Comparison of ENCODE assay signal across 8 mouse cellular contexts in genomic region chr5:90601469-90601868, GRCm38 (mm10). TPM values are rescaled to one million over a fixed set of nuclear protein-coding genes. Genes with fewer than 3 reads are reported as not detected.
A peak's percentile ranks its signal among the peaks of the same experiment; 100 is the strongest.
DNase-seq lines count a peak whose midpoint lies in the region; ATAC-seq and TF ChIP-seq lines count a peak whose summit lies in the region.
"Had no signal": no experiment of that assay in that cellular context is flagged by ENCODE, and none has a peak within 500 bp of the region (broad histone marks: within the 10 kb centered on the region; RNA-seq: fewer than 3 reads in every experiment).

No protein-coding gene starts in this region.

- no peak for ATAC-seq in hindbrain, embryonic 14.5 days (ENCODE audit: low FRiP score)

- H3K4me2 ChIP-seq in hindbrain, embryonic 14.5 days (replicated peaks): no peak overlapping the region
- H3K4me2 ChIP-seq: limb, embryonic 12.5 days had no signal

- peaks cover 2 to 5% of the 10 kb centered on the region in 2 experiments; a peak in 3 of 4 replicates for H3K4me1 ChIP-seq in MEL (ENCODE audit: control insufficient read depth in 1 of 2, insufficient read depth in 2 of 2, low read length in 2 of 2)
- no peaks in the 10 kb centered on the region for H3K4me1 ChIP-seq in hindbrain, embryonic 14.5 days (replicated peaks; ENCODE audit: control insufficient read depth, insufficient read depth, low read length)
- H3K4me1 ChIP-seq in liver, adult 2 months (ENCODE audit: control insufficient read depth, insufficient read depth, low read length): no peaks in the 10 kb centered on the region
- H3K4me1 ChIP-seq: limb, embryonic 12.5 days had no signal

- 24% methylated on average over 6 of the region's 6 CpGs for WGBS in hindbrain, embryonic 14.5 days
- 14% methylated on average over 6 of the region's 6 CpGs for WGBS in liver, adult 2 months

- no peak for TF ChIP-seq EP300 in MEL (IDR thresholded peaks at IDR 0.05; ENCODE audit: low read depth in 1 of 2, low read length in 2 of 2)

- intact Hi-C loops in left cerebral cortex, postnatal 10 days (cut with DNase I): no loop called here
- intact Hi-C loops in left cerebral cortex, postnatal 36 days (cut with DNase I): loop anchor here (1.0 to 5.0 kb wide), 2 partner anchors 36 to 51 kb away; no protein-coding TSS in a partner anchor

- peak; percentile 30 to 61 for DNase-seq in left cerebral cortex, postnatal 10 days (ENCODE audit: extremely low spot score in 1 of 2, low spot score in 2 of 2)
- no peak for DNase-seq in left cerebral cortex, postnatal 36 days (ENCODE audit: low spot score in 2 of 2)
- peak; percentile 60 for DNase-seq in MEL (ENCODE audit: low read depth, low spot score)
- DNase-seq in cerebellum, postnatal 25 days: peak; percentile 25 to 63
- DNase-seq in hindbrain, embryonic 14.5 days (ENCODE audit: low spot score): peak; percentile 77
- peak; percentile 33 for DNase-seq in liver, adult 2 months (ENCODE audit: extremely low read depth, low read depth, low spot score)
- peak; percentile 74 for DNase-seq in retina, embryonic 14.5 days (ENCODE audit: low spot score)

- no peak for TF ChIP-seq POLR2A in MEL (IDR thresholded peaks at IDR 0.05; ENCODE audit: control insufficient read depth in 1 of 2, insufficient read depth in 1 of 2, low read depth in 1 of 2, low read length in 2 of 2, poor library complexity in 1 of 2)
- TF ChIP-seq POLR2A in liver, adult 2 months (IDR thresholded peaks at IDR 0.05; ENCODE audit: extremely low read depth, insufficient read depth, low read length): no peak

- peak; percentile 45 to 64 (median 49); a peak in 5 of 6 replicates for TF ChIP-seq CTCF in MEL (IDR thresholded peaks at IDR 0.05 in 2 of 3, conservative IDR thresholded peaks at IDR 0.05 in 1 of 3; ENCODE audit: control insufficient read depth in 1 of 3, insufficient read depth in 1 of 3, low read depth in 2 of 3, low read length in 3 of 3, poor library complexity in 1 of 3, severe bottlenecking in 1 of 3)
- TF ChIP-seq CTCF in liver, adult 2 months (IDR thresholded peaks at IDR 0.05; ENCODE audit: low read depth, low read length): peak; percentile 23

- no peaks in the 10 kb centered on the region for H3K79me2 ChIP-seq in MEL (ENCODE audit: control insufficient read depth, insufficient read depth, low read length, poor library complexity)
- no peaks in the 10 kb centered on the region for H3K79me2 ChIP-seq in liver, adult 2 months (ENCODE audit: control insufficient read depth, insufficient read depth, low read length)

- H3K9ac ChIP-seq in MEL (ENCODE audit: control insufficient read depth, low read depth, low read length, poor library complexity, severe bottlenecking): no peak overlapping the region
- H3K9ac ChIP-seq in hindbrain, embryonic 14.5 days: no peak overlapping the region
- H3K9ac ChIP-seq in liver, adult 2 months (ENCODE audit: low read depth, low read length): no peak overlapping the region
- H3K9ac ChIP-seq: limb, embryonic 12.5 days had no signal

- no peak overlapping the region for H3K27ac ChIP-seq in MEL (ENCODE audit: control insufficient read depth, low read depth, low read length)
- no peak overlapping the region for H3K27ac ChIP-seq in hindbrain, embryonic 14.5 days
- H3K27ac ChIP-seq in liver, adult 2 months (replicated peaks; ENCODE audit: insufficient read depth, low read depth, low read length): no peak overlapping the region
- H3K27ac ChIP-seq: limb, embryonic 12.5 days had no signal

- H3K27me3 ChIP-seq in MEL (ENCODE audit: control insufficient read depth in 1 of 2, insufficient read depth in 2 of 2, low read length in 2 of 2): no peaks in the 10 kb centered on the region
- no peaks in the 10 kb centered on the region for H3K27me3 ChIP-seq in hindbrain, embryonic 14.5 days (ENCODE audit: control insufficient read depth, insufficient read depth, low read length)
- H3K27me3 ChIP-seq in liver, adult 2 months (ENCODE audit: control insufficient read depth, insufficient read depth, low read length): no peaks in the 10 kb centered on the region
- H3K27me3 ChIP-seq: limb, embryonic 12.5 days had no signal

- no peak overlapping the region for H3K4me3 ChIP-seq in MEL (ENCODE audit: control insufficient read depth in 1 of 2, insufficient read depth in 1 of 2, low read depth in 2 of 2, low read length in 2 of 2)
- H3K4me3 ChIP-seq in hindbrain, embryonic 14.5 days (replicated peaks; ENCODE audit: low read length): no peak overlapping the region
- no peak overlapping the region for H3K4me3 ChIP-seq in liver, adult 2 months (ENCODE audit: insufficient read depth, low read depth, low read length)
- H3K4me3 ChIP-seq: limb, embryonic 12.5 days had no signal

- H3K9me3 ChIP-seq in MEL (replicated peaks; ENCODE audit: insufficient read depth, low read length): no peaks in the 10 kb centered on the region
- no peaks in the 10 kb centered on the region for H3K9me3 ChIP-seq in hindbrain, embryonic 14.5 days (ENCODE audit: control insufficient read depth, low read length)
- H3K9me3 ChIP-seq: limb, embryonic 12.5 days had no signal

- TF ChIP-seq RAD21 in MEL (IDR thresholded peaks at IDR 0.05; ENCODE audit: low read depth, low read length): peak; percentile 34

- peaks cover 0 to 5% of the 10 kb centered on the region in 2 experiments; a peak in 2 of 4 replicates for H3K36me3 ChIP-seq in MEL (ENCODE audit: control insufficient read depth in 1 of 2, insufficient read depth in 2 of 2, low read length in 2 of 2)
- H3K36me3 ChIP-seq in hindbrain, embryonic 14.5 days (replicated peaks; ENCODE audit: control insufficient read depth, insufficient read depth): no peaks in the 10 kb centered on the region
- H3K36me3 ChIP-seq in liver, adult 2 months (ENCODE audit: control insufficient read depth, insufficient read depth, low read length): peaks cover 33% of the 10 kb centered on the region
- H3K36me3 ChIP-seq: limb, embryonic 12.5 days had no signal

TF ChIP-seq in MEL, 35 proteins besides CTCF, POLR2A, EP300 and RAD21:
- TF ChIP-seq SMC3 (IDR thresholded peaks at IDR 0.05; ENCODE audit: low read depth, low read length) (peak; percentile 67), USF2 (IDR thresholded peaks at IDR 0.05; ENCODE audit: borderline replicate concordance in 1 of 2, insufficient read depth in 1 of 2, low read depth in 1 of 2, low read length in 2 of 2) (no peak)

RNA-seq across cellular contexts. Expression of gene Rassf6, which starts 39.0 kb away (rescaled TPM):
- 1 to 10 TPM in 1 of 2 experiments, under 1 TPM in 1; 0.81 to 1.9 TPM for total RNA-seq in left cerebral cortex, postnatal 10 days (2021)
- total RNA-seq in left cerebral cortex, postnatal 36 days (2021): 1 to 10 TPM in 1 of 2 experiments, under 1 TPM in 1; 0.97 to 1.4 TPM
- not detected in 2 replicates for total RNA-seq in MEL (2012; rRNA removed)
- polyA plus RNA-seq in MEL (2012; ENCODE audit: insufficient read depth in 1 of 2, insufficient read length in 2 of 2, low read depth in 1 of 2, low replicate concordance in 2 of 2, missing spikeins in 1 of 2): under 1 TPM in 1 of 2 experiments, not detected in 1; 0.39 TPM
- 1.9 and 2.0 TPM in 2 replicates for polyA plus RNA-seq in hindbrain, embryonic 14.5 days (2014; fragmentation: Nextera tagmentation; extraction: Ambion mirVana)
- total RNA-seq in liver, adult 2 months (2014; rRNA removed): 24.6 and 30.1 TPM in 2 replicates
- 3.2 and 3.9 TPM in 2 replicates for polyA plus RNA-seq in liver, adult 2 months (2012; rRNA removed)

RNA-seq across cellular contexts. Expression of gene 5830473C10Rik, which starts 40.6 kb away (rescaled TPM):
- 1 to 10 TPM in 1 of 2 experiments, under 1 TPM in 1; 0.89 to 1.1 TPM for total RNA-seq in left cerebral cortex, postnatal 10 days (2021)
- total RNA-seq in left cerebral cortex, postnatal 36 days (2021): under 1 TPM; 0.16 to 0.27 TPM
- total RNA-seq in MEL (2012; rRNA removed): 4.9 and 5.9 TPM in 2 replicates
- polyA plus RNA-seq in MEL (2012; ENCODE audit: insufficient read depth in 1 of 2, insufficient read length in 2 of 2, low read depth in 1 of 2, low replicate concordance in 2 of 2, missing spikeins in 1 of 2): 1 to 10 TPM in 1 of 2 experiments, not detected in 1; 9.3 TPM
- polyA plus RNA-seq in hindbrain, embryonic 14.5 days (2014; fragmentation: Nextera tagmentation; extraction: Ambion mirVana): 0.08 TPM in 1 of 2 replicates, not detected in the other
- 22.2 and 39.4 TPM in 2 replicates for total RNA-seq in liver, adult 2 months (2014; rRNA removed)
- polyA plus RNA-seq in liver, adult 2 months (2012; rRNA removed): 20.6 and 36.0 TPM in 2 replicates
- polyA plus RNA-seq: limb, embryonic 12.5 days had no signal

Comparison
In these comparisons a context has a peak if more than half of its experiments do, and no peak if none do; other contexts are left out.
1. DNase-seq: peak in left cerebral cortex, postnatal 10 days (2 of 2), MEL (single experiment), cerebellum, postnatal 25 days (2 of 2), hindbrain, embryonic 14.5 days (single experiment), liver, adult 2 months (single experiment) and retina, embryonic 14.5 days (single experiment); none in left cerebral cortex, postnatal 36 days (0 of 2).